Mouse (Mus musculus): ENCODE data around the gene Nhlh1. TPM values are rescaled to one million over a fixed set of nuclear protein-coding genes. Genes with fewer than 3 reads are reported as not detected.

Nhlh1 gene
- total RNA-seq, 2 experiments from 2014 or later, result not detected

GRCm38 (mm10) chr1:172056251-172056650 lies 1.1 kb downstream of the Nhlh1 start:
- intact Hi-C loops (cut with DNase I), result no loop called here
- no peak for DNase-seq (ENCODE audit: low spot score)

- intact Hi-C loops (cut with DNase I), result no loop called here
- no peak for DNase-seq (ENCODE audit: low spot score)
These were observed 3.6 kb downstream of the Nhlh1 start for GRCm38 (mm10) chr1:172053541-172054440.

- intact Hi-C loops (cut with DNase I), result no loop called here
- no peak for DNase-seq (ENCODE audit: low spot score)
These were observed 4.5 kb downstream of the Nhlh1 start for GRCm38 (mm10) chr1:172052766-172053279.

- intact Hi-C loops (cut with DNase I), result loop anchor here (10.0 kb wide), 1 partner anchor 196 kb away; no protein-coding TSS in a partner anchor
- no peak for DNase-seq (ENCODE audit: low spot score)
These were observed 8.1 kb downstream of the Nhlh1 start for GRCm38 (mm10) chr1:172049131-172049782.

GRCm38 (mm10) chr1:172048241-172048734 lies 9.1 kb downstream of the Nhlh1 start:
- no peak for DNase-seq (ENCODE audit: low spot score)
- intact Hi-C loops (cut with DNase I), result loop anchor here (10.0 kb wide), 1 partner anchor 197 kb away; no protein-coding TSS in a partner anchor

- DNase-seq (ENCODE audit: low spot score), result no peak
- intact Hi-C loops (cut with DNase I), result loop anchor here (2.0 to 10.0 kb wide), 3 partner anchors 198 to 310 kb away; no protein-coding TSS in a partner anchor
These were observed 10.4 kb downstream of the Nhlh1 start for GRCm38 (mm10) chr1:172046938-172047337.

- intact Hi-C loops (cut with DNase I), result loop anchor here (2.0 to 10.0 kb wide), 3 partner anchors 198 to 310 kb away; no protein-coding TSS in a partner anchor
- no peak for DNase-seq (ENCODE audit: low spot score)
These were observed 11.0 kb downstream of the Nhlh1 start for GRCm38 (mm10) chr1:172046410-172046809.

- intact Hi-C loops (cut with DNase I), result no loop called here
- no peak for DNase-seq (ENCODE audit: low spot score)
These were observed 27.5 kb downstream of the Nhlh1 start for GRCm38 (mm10) chr1:172029914-172030313.

- intact Hi-C loops (cut with DNase I), result no loop called here
- no peak for DNase-seq (ENCODE audit: low spot score)
These were observed 28.7 kb downstream of the Nhlh1 start, which contains the start of gene Vangl2 for GRCm38 (mm10) chr1:172028394-172029275. Gene Vangl2 (minus strand): TSS chr1:172028444.

GRCm38 (mm10) chr1:172027809-172028102 lies 29.6 kb downstream of the Nhlh1 start:
- intact Hi-C loops (cut with DNase I), result no loop called here
- DNase-seq (ENCODE audit: low spot score), result no peak

- peak; percentile 66 for DNase-seq (ENCODE audit: low spot score)
- intact Hi-C loops (cut with DNase I), result no loop called here
These were observed 30.2 kb downstream of the Nhlh1 start for GRCm38 (mm10) chr1:172027010-172027808.

GRCm38 (mm10) chr1:172026201-172026901 lies 31.0 kb downstream of the Nhlh1 start:
- intact Hi-C loops (cut with DNase I), result no loop called here
- no peak for DNase-seq (ENCODE audit: low spot score)

GRCm38 (mm10) chr1:172025201-172025904 lies 32.0 kb downstream of the Nhlh1 start:
- intact Hi-C loops (cut with DNase I), result no loop called here
- DNase-seq (ENCODE audit: low spot score), result no peak

- intact Hi-C loops (cut with DNase I), result no loop called here
- DNase-seq (ENCODE audit: low spot score), result no peak
These were observed 33.1 kb downstream of the Nhlh1 start for GRCm38 (mm10) chr1:172024140-172024895.

- intact Hi-C loops (cut with DNase I), result no loop called here
- no peak for DNase-seq (ENCODE audit: low spot score)
These were observed 37.4 kb downstream of the Nhlh1 start for GRCm38 (mm10) chr1:172019863-172020521.

- DNase-seq (ENCODE audit: low spot score), result no peak
- intact Hi-C loops (cut with DNase I), result no loop called here
These were observed 38.0 kb downstream of the Nhlh1 start for GRCm38 (mm10) chr1:172019339-172019738.

Data from heart, postnatal 25 days (tissue).